Mouse (Mus musculus): Measurements from ENCODE around the gene 2310061I04Rik.

DNA sequence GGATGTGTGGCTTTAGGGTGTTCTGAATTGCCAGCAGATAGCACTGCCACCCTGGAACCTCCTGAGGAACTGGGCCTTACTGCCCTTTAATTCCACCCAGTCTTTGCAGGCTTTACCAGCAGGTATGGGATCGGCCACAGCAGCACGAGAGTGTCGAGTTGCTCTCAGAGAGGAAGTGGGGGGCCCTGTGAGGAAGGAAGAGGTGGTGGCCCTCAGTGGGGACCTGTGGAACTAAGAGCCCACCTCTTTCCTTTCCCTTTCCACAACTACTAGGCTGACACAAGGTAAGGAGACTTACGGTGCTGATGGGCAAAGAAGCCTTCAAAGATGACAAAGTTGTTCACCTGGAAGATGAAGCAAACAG, 6.7 kb upstream of the 2310061I04Rik start:
- no peak for TF ChIP-seq CTCF (IDR thresholded peaks at IDR 0.05; ENCODE audit: borderline replicate concordance, insufficient read depth, low read depth, low read length)
- TF ChIP-seq POLR2A (IDR thresholded peaks at IDR 0.05; ENCODE audit: borderline replicate concordance, insufficient read depth, low read length), result no peak
